36 mouse cellular contexts compared by ENCODE assay signal in the genomic region with DNA sequence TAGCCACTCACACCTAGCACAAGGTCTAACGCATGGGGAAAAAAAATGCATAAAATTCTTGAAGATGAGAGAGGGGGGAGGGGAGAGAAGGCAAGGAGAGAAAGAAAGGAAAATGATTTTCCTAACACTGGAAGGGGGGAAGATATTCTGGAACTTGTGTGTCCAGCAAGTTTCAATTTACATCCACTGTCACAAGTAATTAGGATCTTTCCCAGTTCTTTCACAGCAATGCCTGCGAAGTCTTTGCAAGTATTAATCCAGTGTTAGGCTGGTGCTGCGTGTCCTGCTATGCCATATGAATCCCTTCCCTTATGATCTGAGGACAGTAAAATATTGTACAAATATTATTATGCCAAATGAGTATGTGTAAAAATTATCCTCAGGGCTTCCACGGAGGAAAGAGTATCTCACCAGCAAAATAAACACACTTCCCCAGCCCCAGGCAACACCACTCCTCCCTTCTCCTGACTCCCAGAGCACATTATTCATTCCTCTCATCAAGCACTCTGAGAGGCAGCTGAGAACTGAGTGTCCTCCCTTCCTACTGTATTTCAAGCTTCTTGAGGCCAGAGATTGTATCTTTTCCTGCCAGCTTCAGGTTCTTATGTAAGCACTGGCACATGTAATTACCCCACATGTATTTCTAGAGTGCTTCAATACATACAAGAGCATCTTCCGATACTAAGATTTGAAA. TPM values are rescaled to one million over a fixed set of nuclear protein-coding genes. Genes with fewer than 3 reads are reported as not detected.
A peak's percentile ranks its signal among the peaks of the same experiment; 100 is the strongest.
DNase-seq lines count a peak whose midpoint lies in the region; ATAC-seq lines count a peak whose summit lies in the region.
"Had no signal": no experiment of that assay in that cellular context is flagged by ENCODE, and none has a peak within 500 bp of the region (broad histone marks: within the 10 kb centered on the region; RNA-seq: fewer than 3 reads in every experiment).

No protein-coding gene starts in this region.

- DNase-seq in kidney, adult 11 months = no peak
- DNase-seq in midbrain, embryonic 11.5 days (ENCODE audit: low spot score, missing footprints) = no peak
- DNase-seq in embryonic facial prominence, embryonic 10.5 days (ENCODE audit: low spot score) = no peak
- DNase-seq in retina, postnatal 1 day = peak; percentile 71
- no peak for DNase-seq in heart, postnatal 10 days
- DNase-seq: adrenal gland, postnatal 36 days; cerebellum, adult 18-20 months; cerebellum, postnatal 25 days; gastrocnemius, postnatal 10 days; heart, adult 11 months; kidney, adult 2 months; kidney, postnatal 4 days; lung, adult 18-20 months; lung, postnatal 4 days; right cerebral cortex, adult 18-20 months; right cerebral cortex, postnatal 4 days; thymus, postnatal 25 days had no signal

- H3K4me3 ChIP-seq in kidney, embryonic 15.5 days (replicated peaks) = no peak overlapping the region
- H3K4me3 ChIP-seq in midbrain, embryonic 16.5 days (ENCODE audit: low read depth, low read length) = no peak overlapping the region
- no peak overlapping the region for H3K4me3 ChIP-seq in midbrain, embryonic 11.5 days (ENCODE audit: low read depth, low read length)
- H3K4me3 ChIP-seq in embryonic facial prominence, embryonic 10.5 days = no peak overlapping the region
- no peak overlapping the region for H3K4me3 ChIP-seq in intestine, embryonic 15.5 days (replicated peaks)
- H3K4me3 ChIP-seq: embryonic facial prominence, embryonic 12.5 days; erythroblast, embryonic 14.5 days; hindbrain, embryonic 12.5 days; limb, embryonic 13.5 days; liver, embryonic 12.5 days; neural tube, embryonic 12.5 days had no signal

- peak; percentile 87 for ATAC-seq in kidney, embryonic 15.5 days (replicated peaks; ENCODE audit: low FRiP score)
- 0 out of 2 replicates have a peak, but pooled peaks have one; percentile 32 for ATAC-seq in midbrain, embryonic 16.5 days
- no peak for ATAC-seq in midbrain, embryonic 11.5 days (ENCODE audit: low FRiP score)
- no peak for ATAC-seq in intestine, embryonic 15.5 days
- ATAC-seq: forebrain, embryonic 14.5 days; liver, embryonic 12.5 days; Patski had no signal

- no peaks in the 10 kb centered on the region for H3K9me3 ChIP-seq in kidney, embryonic 15.5 days (replicated peaks)
- no peaks in the 10 kb centered on the region for H3K9me3 ChIP-seq in midbrain, embryonic 16.5 days (replicated peaks; ENCODE audit: control insufficient read depth, low read length, poor library complexity, severe bottlenecking)
- no peaks in the 10 kb centered on the region for H3K9me3 ChIP-seq in midbrain, embryonic 11.5 days (ENCODE audit: control insufficient read depth, low read length)
- H3K9me3 ChIP-seq in embryonic facial prominence, embryonic 10.5 days = no peaks in the 10 kb centered on the region
- no peaks in the 10 kb centered on the region for H3K9me3 ChIP-seq in intestine, embryonic 15.5 days
- H3K9me3 ChIP-seq: embryonic facial prominence, embryonic 12.5 days; hindbrain, embryonic 12.5 days; limb, embryonic 13.5 days; liver, embryonic 12.5 days; neural tube, embryonic 12.5 days had no signal

- H3K27me3 ChIP-seq in kidney, embryonic 15.5 days = no peaks in the 10 kb centered on the region
- H3K27me3 ChIP-seq in midbrain, embryonic 16.5 days (ENCODE audit: control insufficient read depth, insufficient read depth, low read depth, low read length) = no peaks in the 10 kb centered on the region
- no peaks in the 10 kb centered on the region for H3K27me3 ChIP-seq in midbrain, embryonic 11.5 days (ENCODE audit: control insufficient read depth, insufficient read depth, low read length)
- no peaks in the 10 kb centered on the region for H3K27me3 ChIP-seq in embryonic facial prominence, embryonic 10.5 days (replicated peaks; ENCODE audit: low read depth, poor library complexity, severe bottlenecking)
- H3K27me3 ChIP-seq in intestine, embryonic 15.5 days (replicated peaks) = no peaks in the 10 kb centered on the region
- H3K27me3 ChIP-seq: embryonic facial prominence, embryonic 12.5 days; hindbrain, embryonic 12.5 days; limb, embryonic 13.5 days; liver, embryonic 12.5 days; neural tube, embryonic 12.5 days; Patski had no signal

- no peak overlapping the region for H3K4me2 ChIP-seq in kidney, embryonic 15.5 days
- no peak overlapping the region for H3K4me2 ChIP-seq in midbrain, embryonic 16.5 days (ENCODE audit: low read length)
- H3K4me2 ChIP-seq in midbrain, embryonic 11.5 days = no peak overlapping the region
- H3K4me2 ChIP-seq in intestine, embryonic 15.5 days (replicated peaks) = no peak overlapping the region
- H3K4me2 ChIP-seq: embryonic facial prominence, embryonic 12.5 days; heart, embryonic 11.5 days; hindbrain, embryonic 12.5 days; limb, embryonic 13.5 days; liver, embryonic 12.5 days; neural tube, embryonic 12.5 days had no signal

- intact Hi-C loops in heart, postnatal 10 days (cut with DNase I) = no loop called here

- 0 out of 2 replicates have a peak overlapping the region, but pooled peaks have one; percentile 32 for H3K27ac ChIP-seq in kidney, embryonic 15.5 days
- no peak overlapping the region for H3K27ac ChIP-seq in midbrain, embryonic 16.5 days (ENCODE audit: low read length)
- no peak overlapping the region for H3K27ac ChIP-seq in midbrain, embryonic 11.5 days (ENCODE audit: low read depth, low read length)
- H3K27ac ChIP-seq in embryonic facial prominence, embryonic 10.5 days (replicated peaks) = 0 out of 2 replicates have a peak overlapping the region, but pooled peaks have one; percentile 40
- no peak overlapping the region for H3K27ac ChIP-seq in intestine, embryonic 15.5 days
- H3K27ac ChIP-seq: embryonic facial prominence, embryonic 12.5 days; hindbrain, embryonic 12.5 days; limb, embryonic 13.5 days; liver, embryonic 12.5 days; neural tube, embryonic 12.5 days had no signal

- H3K9ac ChIP-seq in kidney, embryonic 15.5 days = no peak overlapping the region
- H3K9ac ChIP-seq in midbrain, embryonic 16.5 days (ENCODE audit: low read depth, low read length) = no peak overlapping the region
- no peak overlapping the region for H3K9ac ChIP-seq in midbrain, embryonic 11.5 days (ENCODE audit: low read length)
- no peak overlapping the region for H3K9ac ChIP-seq in intestine, embryonic 15.5 days
- H3K9ac ChIP-seq: embryonic facial prominence, embryonic 12.5 days; hindbrain, embryonic 12.5 days; limb, embryonic 13.5 days; liver, embryonic 12.5 days; neural tube, embryonic 12.5 days had no signal

- no peaks in the 10 kb centered on the region for H3K36me3 ChIP-seq in kidney, embryonic 15.5 days
- no peaks in the 10 kb centered on the region for H3K36me3 ChIP-seq in midbrain, embryonic 16.5 days (ENCODE audit: control insufficient read depth, insufficient read depth, low read length)
- H3K36me3 ChIP-seq in midbrain, embryonic 11.5 days (ENCODE audit: control insufficient read depth, insufficient read depth, low read length) = no peaks in the 10 kb centered on the region
- no peaks in the 10 kb centered on the region for H3K36me3 ChIP-seq in embryonic facial prominence, embryonic 10.5 days (replicated peaks)
- H3K36me3 ChIP-seq in intestine, embryonic 15.5 days = no peaks in the 10 kb centered on the region
- H3K36me3 ChIP-seq: embryonic facial prominence, embryonic 12.5 days; hindbrain, embryonic 12.5 days; limb, embryonic 13.5 days; liver, embryonic 12.5 days; neural tube, embryonic 12.5 days had no signal

- 37% methylated on average over 5 of the region's 5 CpGs for WGBS in kidney, embryonic 15.5 days
- WGBS in midbrain, embryonic 16.5 days = 40% methylated on average over 5 of the region's 5 CpGs
- 59% methylated on average over 5 of the region's 5 CpGs for WGBS in midbrain, embryonic 11.5 days
- 42% methylated on average over 5 of the region's 5 CpGs for WGBS in embryonic facial prominence, embryonic 10.5 days
- 37% methylated on average over 5 of the region's 5 CpGs for WGBS in intestine, embryonic 15.5 days

- H3K4me1 ChIP-seq in kidney, embryonic 15.5 days = peaks cover 4% of the 10 kb centered on the region; the same call in 1 of the 2 replicates
- no peaks in the 10 kb centered on the region for H3K4me1 ChIP-seq in midbrain, embryonic 16.5 days (ENCODE audit: control insufficient read depth, insufficient read depth, low read length)
- no peaks in the 10 kb centered on the region; the same call in none of the 2 replicates for H3K4me1 ChIP-seq in midbrain, embryonic 11.5 days (ENCODE audit: control insufficient read depth, insufficient read depth, low read length)
- H3K4me1 ChIP-seq in embryonic facial prominence, embryonic 10.5 days = peaks cover 10% of the 10 kb centered on the region
- no peaks in the 10 kb centered on the region for H3K4me1 ChIP-seq in intestine, embryonic 15.5 days (replicated peaks)
- H3K4me1 ChIP-seq: hindbrain, embryonic 12.5 days; limb, embryonic 13.5 days; liver, embryonic 12.5 days; neural tube, embryonic 12.5 days had no signal

RNA-seq across cellular contexts. Expression of gene Gm10192, which starts 47.6 kb away (rescaled TPM):
- polyA plus RNA-seq in kidney, embryonic 15.5 days (2015; fragmentation: Nextera tagmentation; extraction: Ambion mirVana) = not detected in 2 replicates
- not detected in 2 replicates for polyA plus RNA-seq in midbrain, embryonic 16.5 days (2015; fragmentation: Nextera tagmentation; extraction: Ambion mirVana)
- not detected in 2 replicates for polyA plus RNA-seq in midbrain, embryonic 11.5 days (2014; fragmentation: Nextera tagmentation; extraction: Ambion mirVana)
- not detected in 2 replicates for polyA plus RNA-seq in embryonic facial prominence, embryonic 10.5 days (2016; fragmentation: Nextera tagmentation; extraction: Ambion mirVana)
- total RNA-seq in heart, postnatal 10 days (2021) = not detected
- not detected in 2 replicates for polyA plus RNA-seq in intestine, embryonic 15.5 days (2015; fragmentation: Nextera tagmentation; extraction: Ambion mirVana)
- total RNA-seq: adrenal gland, adult 18-20 months; adrenal gland, postnatal 36 days; ES-E14; gastrocnemius, postnatal 10 days; left cerebral cortex, postnatal 14 days; megakaryocyte-erythroid progenitor cell, adult 5-6 weeks had no signal
- polyA plus RNA-seq: embryonic facial prominence, embryonic 12.5 days; erythroblast, embryonic 14.5 days; forebrain, embryonic 14.5 days; frontal cortex, adult 2 months; heart, embryonic 11.5 days; heart, postnatal 0 days; hindbrain, embryonic 12.5 days; kidney, adult 2 months; limb, embryonic 13.5 days; liver, embryonic 12.5 days; neural tube, embryonic 12.5 days; Patski; stomach, embryonic 14.5 days had no signal

Comparison
In these comparisons a context has a peak if more than half of its experiments do, and no peak if none do; other contexts are left out.
1. ATAC-seq: peak in kidney, embryonic 15.5 days (single experiment) and midbrain, embryonic 16.5 days (single experiment); none in midbrain, embryonic 11.5 days (single experiment) and intestine, embryonic 15.5 days (single experiment).
2. H3K27ac ChIP-seq: peak in kidney, embryonic 15.5 days (single experiment) and embryonic facial prominence, embryonic 10.5 days (single experiment); none in midbrain, embryonic 16.5 days (single experiment), midbrain, embryonic 11.5 days (single experiment) and intestine, embryonic 15.5 days (single experiment).